Mouse (Mus musculus) heart, postnatal 0 days (tissue): ENCODE data around the gene Ostf1. TPM values are rescaled to one million over a fixed set of nuclear protein-coding genes. Genes with fewer than 3 reads are reported as not detected.

Source experiments
- ATAC-seq: fragments of 200-750 bp; cut with Nextera tagmentation; 2 replicates; pipeline ENCODE4 v1.8.0; 2017; ENCODE audit warnings: low read depth, moderate number of reproducible peaks, moderate library complexity; ENCODE audit not compliant: insufficient read depth
- DNase-seq: peaks from one replicate; pipeline ENCODE4 v3.0.0-alpha.2; 2016; ENCODE audit warnings: low spot score
- H3K27ac ChIP-seq: fragments of 300-500 bp; sonication (generic); 2 replicates; pipeline ENCODE4 v1.5.1; 2014; ENCODE audit warnings: low read depth, mild to moderate bottlenecking
- H3K27me3 ChIP-seq: fragments of 300-500 bp; sonication (generic); 2 replicates; pipeline ENCODE4 v1.6.1; 2014; ENCODE audit warnings: low read length, mixed read lengths; ENCODE audit not compliant: control insufficient read depth, insufficient read depth
- H3K36me3 ChIP-seq: fragments of 300-500 bp; sonication (generic); replicated peaks from 2 replicates; pipeline ENCODE4 v1.6.1; 2014; ENCODE audit warnings: low read length, mixed read lengths; ENCODE audit not compliant: control insufficient read depth, insufficient read depth
- H3K4me1 ChIP-seq: fragments of 300-500 bp; sonication (generic); 2 replicates; pipeline ENCODE4 v1.6.1; 2014; ENCODE audit warnings: antibody characterized with exemption; ENCODE audit not compliant: control insufficient read depth, insufficient read depth
- H3K4me2 ChIP-seq: fragments of 300-500 bp; sonication (generic); 2 replicates; pipeline ENCODE4 v1.6.1; 2014; ENCODE audit warnings: low read depth, mild to moderate bottlenecking, low read length, moderate library complexity
- H3K4me3 ChIP-seq: fragments of 300-500 bp; sonication (generic); 2 replicates; pipeline ENCODE4 v1.5.1; 2014; ENCODE audit warnings: low read depth, low read length
- H3K9ac ChIP-seq: fragments of 300-500 bp; sonication (generic); replicated peaks from 2 replicates; pipeline ENCODE4 v1.6.1; 2014; ENCODE audit warnings: low read depth, low read length, mixed read lengths
- H3K9me3 ChIP-seq: fragments of 300-500 bp; sonication (generic); replicated peaks from 2 replicates; pipeline ENCODE4 v1.6.1; 2016; ENCODE audit warnings: low read length; ENCODE audit not compliant: control insufficient read depth
- CTCF ChIP-seq: IDR thresholded peaks from 2 replicates; pipeline ENCODE4 v1.5.1; 2016; ENCODE audit warnings: antibody characterized with exemption, control low read depth, low read depth
- EP300 ChIP-seq: IDR thresholded peaks from 2 replicates; pipeline ENCODE4 v1.6.1; 2016; ENCODE audit warnings: antibody characterized with exemption, low read depth
- WGBS: fragments of 180-500 bp; shearing (Covaris S2); extraction: QIAGEN DNeasy Blood & Tissue Kit; methylation state at CpG from one replicate; pipeline ENCODE4 v1.1.7; 2014; 5-methylcytosine and 5-hydroxymethylcytosine counted together
- polyA plus RNA-seq: library from polyadenylated mRNA; unstranded; fragments of >200 nt; fragmentation: Nextera tagmentation; extraction: Ambion mirVana; gene quantifications from 2 replicates; pipeline ENCODE4 v1.2.1, GENCODE M21; 2015
- total RNA-seq: library from RNA; depleted of rRNA; stranded (reverse); fragments of >200 nt; gene quantifications from 2 replicates; pipeline ENCODE4 v1.2.3, GENCODE M21; 2014; ENCODE audit warnings: low replicate concordance

The Ostf1 gene
- total and polyA plus RNA-seq, 2 experiments from 2014 or later = 82.7 to 89.3 TPM

GRCm38 (mm10) chr19:18646397-18646796 is 14.8 kb upstream of the Ostf1 start:
- H3K4me2 ChIP-seq = no peak overlapping the region
- H3K36me3 ChIP-seq = no peaks in the 10 kb centered on the region
- TF ChIP-seq CTCF (no peak), EP300 (no peak)
- no peaks in the 10 kb centered on the region for H3K9me3 ChIP-seq
- H3K9ac ChIP-seq = no peak overlapping the region
- 51% methylated on average over 3 of the region's 3 CpGs for WGBS
- DNase-seq (no peak), ATAC-seq (no peak)
- no peaks in the 10 kb centered on the region for H3K4me1 ChIP-seq
- H3K27ac ChIP-seq = no peak overlapping the region
- no peaks in the 10 kb centered on the region for H3K27me3 ChIP-seq
- no peak overlapping the region for H3K4me3 ChIP-seq

GRCm38 (mm10) chr19:18644084-18644483 is 12.5 kb upstream of the Ostf1 start:
- H3K36me3 ChIP-seq = no peaks in the 10 kb centered on the region
- H3K27ac ChIP-seq = no peak overlapping the region
- H3K4me2 ChIP-seq = no peak overlapping the region
- DNase-seq = no peak
- no peak overlapping the region for H3K4me3 ChIP-seq
- H3K9me3 ChIP-seq = no peaks in the 10 kb centered on the region
- no peaks in the 10 kb centered on the region for H3K4me1 ChIP-seq
- TF ChIP-seq CTCF = no peak
- TF ChIP-seq EP300 = no peak
- H3K27me3 ChIP-seq = no peaks in the 10 kb centered on the region
- no peak overlapping the region for H3K9ac ChIP-seq
- ATAC-seq = no peak
- WGBS = 63% methylated on average over 6 of the region's 6 CpGs

- DNase-seq = no peak
- 52% methylated on average over 4 of the region's 4 CpGs for WGBS
- Histone ChIP-seq H3K9me3 (no peaks in the 10 kb centered on the region), H3K36me3 (no peaks in the 10 kb centered on the region), H3K27me3 (no peaks in the 10 kb centered on the region), H3K27ac (no peak overlapping the region), H3K4me1 (no peaks in the 10 kb centered on the region), H3K4me3 (no peak overlapping the region), H3K4me2 (no peak overlapping the region), H3K9ac (no peak overlapping the region)
- TF ChIP-seq CTCF (no peak), EP300 (no peak)
- no peak for ATAC-seq
Observed at GRCm38 (mm10) chr19:18643411-18643810, 11.8 kb upstream of the Ostf1 start.

- ATAC-seq (peak; percentile 14; the same call in 1 of the 2 replicates), DNase-seq (no peak)
- Histone ChIP-seq H3K4me2 (no peak overlapping the region), H3K9ac (no peak overlapping the region), H3K36me3 (no peaks in the 10 kb centered on the region), H3K27ac (peak overlapping the region; percentile 23), H3K4me3 (no peak overlapping the region), H3K4me1 (no peaks in the 10 kb centered on the region), H3K27me3 (no peaks in the 10 kb centered on the region), H3K9me3 (no peaks in the 10 kb centered on the region)
- TF ChIP-seq CTCF = no peak
- no peak for TF ChIP-seq EP300
- 56% methylated on average over 4 of the region's 4 CpGs for WGBS
Observed at GRCm38 (mm10) chr19:18641001-18641400, 9.4 kb upstream of the Ostf1 start.

GRCm38 (mm10) chr19:18639552-18639951 is 7.9 kb upstream of the Ostf1 start:
- 37% methylated on average over 2 of the region's 2 CpGs for WGBS
- H3K4me2 ChIP-seq = no peak overlapping the region
- H3K9me3 ChIP-seq = no peaks in the 10 kb centered on the region
- DNase-seq (no peak), ATAC-seq (no peak)
- no peaks in the 10 kb centered on the region for H3K27me3 ChIP-seq
- H3K36me3 ChIP-seq = no peaks in the 10 kb centered on the region
- no peaks in the 10 kb centered on the region for H3K4me1 ChIP-seq
- no peak overlapping the region for H3K4me3 ChIP-seq
- TF ChIP-seq CTCF = peak; percentile 50; the same call in 1 of the 2 replicates
- no peak for TF ChIP-seq EP300
- H3K27ac ChIP-seq = no peak overlapping the region
- H3K9ac ChIP-seq = no peak overlapping the region

- Histone ChIP-seq H3K4me1 (no peaks in the 10 kb centered on the region), H3K4me2 (no peak overlapping the region), H3K9me3 (no peaks in the 10 kb centered on the region), H3K27ac (no peak overlapping the region), H3K9ac (no peak overlapping the region), H3K36me3 (no peaks in the 10 kb centered on the region), H3K27me3 (no peaks in the 10 kb centered on the region), H3K4me3 (no peak overlapping the region)
- DNase-seq (no peak), ATAC-seq (no peak)
- TF ChIP-seq CTCF (no peak), EP300 (no peak)
- 49% methylated on average over 5 of the region's 5 CpGs for WGBS
Observed at GRCm38 (mm10) chr19:18638949-18639348, 7.3 kb upstream of the Ostf1 start.
